Mouse (Mus musculus): ENCODE results near the gene Egfr.

DNA sequence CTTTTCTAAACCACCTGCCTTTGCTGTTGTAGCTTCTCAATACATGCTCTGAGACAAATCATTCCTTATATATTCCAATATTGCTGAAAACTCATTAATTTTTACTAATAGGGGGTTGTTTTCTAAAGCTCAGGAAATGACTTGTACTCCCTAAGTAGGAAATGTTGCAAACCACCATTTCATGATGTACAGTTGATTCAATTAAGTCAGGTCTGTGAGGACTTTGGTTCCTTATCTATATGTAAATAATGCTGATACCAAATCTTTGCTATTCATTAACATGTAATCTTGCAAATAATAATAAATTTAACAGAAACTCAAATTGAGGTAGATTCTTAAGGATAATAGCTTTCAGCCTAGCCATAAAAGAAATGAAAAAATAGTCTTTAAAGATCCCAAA is 136.1 kb downstream of the Egfr start:
- TF ChIP-seq POLR2A (IDR thresholded peaks at IDR 0.05; ENCODE audit: insufficient read length, low read depth) (no peak), POLR2AphosphoS2 (IDR thresholded peaks at IDR 0.05; ENCODE audit: insufficient read length, low read depth) (no peak), SRF (IDR thresholded peaks at IDR 0.05; ENCODE audit: control insufficient read depth, insufficient read length, low read depth) (no peak), E2F4 (IDR thresholded peaks at IDR 0.05; ENCODE audit: insufficient read depth) (no peak), TCF12 (IDR thresholded peaks at IDR 0.05; ENCODE audit: insufficient read depth, poor library complexity, severe bottlenecking) (no peak), CEBPB (IDR thresholded peaks at IDR 0.05; ENCODE audit: insufficient read depth, poor library complexity, severe bottlenecking) (no peak), USF1 (IDR thresholded peaks at IDR 0.05; ENCODE audit: low read depth) (no peak), MAX (IDR thresholded peaks at IDR 0.05; ENCODE audit: low read depth) (no peak), TCF3 (IDR thresholded peaks at IDR 0.05; ENCODE audit: insufficient read length, low read depth) (no peak)

Measured in myocyte (in vitro differentiated cells).